In genomic region chr12:8638411-8639087, GRCm38 (mm10) we compare ENCODE assay signal across 10 mouse cellular contexts. TPM values are rescaled to one million over a fixed set of nuclear protein-coding genes. Genes with fewer than 3 reads are reported as not detected.
A peak's percentile ranks its signal among the peaks of the same experiment; 100 is the strongest.
DNase-seq lines count a peak whose midpoint lies in the region; ATAC-seq lines count a peak whose summit lies in the region.
"Not testable (repeated sequence)": the region's sequence is repeated elsewhere in the genome, so short reads cannot be mapped to it uniquely, and the experiment has no call there.
"Had no signal": no experiment of that assay in that cellular context is flagged by ENCODE, and none has a peak within 500 bp of the region (broad histone marks: within the 10 kb centered on the region; RNA-seq: fewer than 3 reads in every experiment).

No protein-coding gene starts in this region.

- not testable (repeated sequence) for H3K4me1 ChIP-seq in forebrain, embryonic 14.5 days (ENCODE audit: control insufficient read depth, insufficient read depth, low read length); hindbrain, embryonic 10.5 days (replicated peaks)

- not testable (repeated sequence) for H3K9ac ChIP-seq in forebrain, embryonic 14.5 days (ENCODE audit: low read length)

- H3K4me3 ChIP-seq in forebrain, embryonic 14.5 days (ENCODE audit: low read depth, low read length); hindbrain, embryonic 10.5 days: not testable (repeated sequence)

- WGBS in forebrain, embryonic 14.5 days: 75% methylated on average over 10 of the region's 10 CpGs
- WGBS in hindbrain, embryonic 10.5 days: 71% methylated on average over 10 of the region's 10 CpGs

- DNase-seq in MN1 (ENCODE audit: low spot score): peak; percentile 85
- peak; percentile 73 for DNase-seq in cerebellum, adult 11-12 months
- DNase-seq in forebrain, embryonic 14.5 days (ENCODE audit: low spot score): peak; percentile 74
- DNase-seq in hindbrain, embryonic 10.5 days (ENCODE audit: low spot score): peak; percentile 69
- DNase-seq in layer of hippocampus, postnatal 14 days (ENCODE audit: low spot score in 2 of 2): peak; percentile 52 to 61
- DNase-seq in lung, postnatal 25 days (ENCODE audit: low spot score): peak; percentile 85
- DNase-seq in right cerebral cortex, adult 18-20 months: peak; percentile 64
- peak; percentile 85 to 87 for DNase-seq in thymus, postnatal 36 days

- not testable (repeated sequence) for H3K27ac ChIP-seq in forebrain, embryonic 14.5 days (ENCODE audit: low read depth, low read length); hindbrain, embryonic 10.5 days

- H3K27me3 ChIP-seq in forebrain, embryonic 14.5 days (replicated peaks; ENCODE audit: control insufficient read depth, insufficient read depth, low read length); hindbrain, embryonic 10.5 days (ENCODE audit: insufficient read depth, poor library complexity, severe bottlenecking): not testable (repeated sequence)

- not testable (repeated sequence) for ATAC-seq in forebrain, embryonic 14.5 days

- not testable (repeated sequence) for H3K9me3 ChIP-seq in forebrain, embryonic 14.5 days (replicated peaks; ENCODE audit: control insufficient read depth, low read length); hindbrain, embryonic 10.5 days

- not testable (repeated sequence) for H3K36me3 ChIP-seq in forebrain, embryonic 14.5 days (ENCODE audit: control insufficient read depth, insufficient read depth, low read length); hindbrain, embryonic 10.5 days

- not testable (repeated sequence) for H3K4me2 ChIP-seq in forebrain, embryonic 14.5 days (ENCODE audit: low read length)

RNA-seq across cellular contexts. Expression of gene Pum2, which starts 35.4 kb away (rescaled TPM):
- 70.6 and 74.9 TPM in 2 replicates for polyA plus RNA-seq in forebrain, embryonic 14.5 days (2014; fragmentation: Nextera tagmentation; extraction: Ambion mirVana)
- polyA plus RNA-seq in hindbrain, embryonic 10.5 days (2016; fragmentation: Nextera tagmentation; extraction: Ambion mirVana): 51.6 and 59.5 TPM in 2 replicates
- 100 to 1,000 TPM; 161 to 163 TPM for total RNA-seq in layer of hippocampus, postnatal 14 days (2021)

RNA-seq across cellular contexts. Expression of gene Slc7a15, which starts 39.7 kb away (rescaled TPM):
- not detected in 2 replicates for polyA plus RNA-seq in forebrain, embryonic 14.5 days (2014; fragmentation: Nextera tagmentation; extraction: Ambion mirVana)
- not detected in 2 replicates for polyA plus RNA-seq in hindbrain, embryonic 10.5 days (2016; fragmentation: Nextera tagmentation; extraction: Ambion mirVana)
- not detected for total RNA-seq in layer of hippocampus, postnatal 14 days (2021)
- polyA plus RNA-seq: frontal cortex, adult 2 months; midbrain, embryonic 12.5 days had no signal
